In the genomic region with DNA sequence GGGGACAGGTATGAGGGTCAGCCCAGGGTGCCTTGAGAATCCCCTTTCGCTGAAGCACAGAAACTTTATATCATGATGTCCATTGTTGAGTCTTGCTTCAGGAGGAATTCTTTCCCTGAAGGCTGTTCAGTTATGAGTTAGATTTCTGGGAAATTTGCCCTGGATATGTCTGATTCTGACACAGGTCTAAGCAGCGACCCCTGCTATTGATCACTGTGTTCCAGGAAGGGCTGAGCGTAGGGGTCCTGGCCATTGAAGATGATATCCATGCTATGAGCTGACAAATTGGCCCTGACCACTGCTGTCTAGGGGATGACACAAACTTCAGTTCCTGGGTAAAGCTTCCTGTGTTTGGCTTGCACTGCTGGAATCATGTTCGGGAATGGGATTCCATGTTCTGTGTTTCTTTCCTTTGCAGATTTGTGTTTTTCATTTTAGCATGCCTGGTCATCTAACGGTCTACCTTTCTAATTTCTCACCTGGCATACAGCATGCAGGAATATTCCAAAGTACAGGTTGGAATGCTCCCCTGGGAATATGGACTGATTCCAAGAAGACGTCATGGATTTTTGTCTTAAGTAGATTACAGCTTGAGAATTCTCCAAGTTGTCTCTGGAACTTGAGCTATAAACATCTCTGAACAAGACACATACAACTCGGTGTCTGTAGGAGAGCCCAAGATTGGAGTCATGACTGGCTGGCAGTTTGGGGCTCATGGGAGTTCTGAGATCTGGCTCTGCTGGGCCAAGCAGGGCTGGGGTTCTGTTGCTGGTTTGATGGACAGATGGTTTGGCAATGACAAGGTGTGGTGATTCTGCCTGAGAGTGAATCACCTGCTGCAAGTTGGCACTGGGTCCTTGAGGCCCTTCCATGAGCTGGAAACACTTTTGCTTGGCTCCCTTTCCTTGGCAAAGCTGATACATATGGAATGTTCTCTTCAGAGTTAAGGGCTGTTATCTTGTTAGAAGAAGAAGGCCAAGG, we compare ENCODE assay signal across 27 mouse cellular contexts.
DNase-seq lines count a peak whose midpoint lies in the region; ATAC-seq lines count a peak whose summit lies in the region.
"Had no signal": no experiment of that assay in that cellular context is flagged by ENCODE, and none has a peak within 500 bp of the region (broad histone marks: within the 10 kb centered on the region; RNA-seq: fewer than 3 reads in every experiment).

No protein-coding gene starts in this region.

- no peaks in the 10 kb centered on the region; the same call in 1 of the 2 replicates for H3K4me1 ChIP-seq in hindbrain, embryonic 14.5 days (replicated peaks; ENCODE audit: control insufficient read depth, insufficient read depth, low read length)
- H3K4me1 ChIP-seq: hindbrain, embryonic 15.5 days; kidney, embryonic 15.5 days; limb, embryonic 13.5 days; midbrain, embryonic 15.5 days had no signal

- no peak for ATAC-seq in monocyte, adult 5-6 weeks (replicated peaks; ENCODE audit: insufficient number of reproducible peaks, low FRiP score, low TSS enrichment, poor library complexity, severe bottlenecking)
- no peak for ATAC-seq in hindbrain, embryonic 14.5 days (ENCODE audit: low FRiP score)
- ATAC-seq: activated CD4-positive, CD25-positive, alpha-beta regulatory T cell, adult 4 months; forebrain, embryonic 14.5 days; inflammation-experienced regulatory T-cells, adult 6 months had no signal

- H3K4me2 ChIP-seq in hindbrain, embryonic 14.5 days (replicated peaks), result no peak overlapping the region
- H3K4me2 ChIP-seq: heart, embryonic 11.5 days; hindbrain, embryonic 15.5 days; kidney, embryonic 15.5 days; limb, embryonic 13.5 days; liver, embryonic 11.5 days; midbrain, embryonic 15.5 days had no signal

- no peaks in the 10 kb centered on the region for H3K9me3 ChIP-seq in hindbrain, embryonic 14.5 days (ENCODE audit: control insufficient read depth, low read length)
- H3K9me3 ChIP-seq: hindbrain, embryonic 15.5 days; kidney, embryonic 15.5 days; limb, embryonic 13.5 days; midbrain, embryonic 15.5 days had no signal

- no peak overlapping the region for H3K9ac ChIP-seq in hindbrain, embryonic 14.5 days
- H3K9ac ChIP-seq: hindbrain, embryonic 15.5 days; kidney, embryonic 15.5 days; limb, embryonic 13.5 days; midbrain, embryonic 15.5 days had no signal

- no peak overlapping the region for H3K27ac ChIP-seq in hindbrain, embryonic 14.5 days
- H3K27ac ChIP-seq: hindbrain, embryonic 15.5 days; kidney, embryonic 15.5 days; limb, embryonic 13.5 days; midbrain, embryonic 15.5 days; stomach, postnatal 0 days had no signal

- H3K36me3 ChIP-seq in hindbrain, embryonic 14.5 days (replicated peaks; ENCODE audit: control insufficient read depth, insufficient read depth), result no peaks in the 10 kb centered on the region
- H3K36me3 ChIP-seq: hindbrain, embryonic 15.5 days; kidney, embryonic 15.5 days; limb, embryonic 13.5 days; midbrain, embryonic 15.5 days had no signal

- DNase-seq in lung, postnatal 36 days, result peak; percentile 6
- no peak for DNase-seq in lung, postnatal 10 days
- DNase-seq in cerebellum, adult 18-20 months, result peak; percentile 76 to 83
- peak; percentile 77 to 89 for DNase-seq in cerebellum, postnatal 10 days
- DNase-seq in thymus, postnatal 0 days (ENCODE audit: low spot score), result no peak
- DNase-seq in hindbrain, embryonic 14.5 days (ENCODE audit: low spot score), result no peak
- DNase-seq: adrenal gland, adult 2 months; adrenal gland, postnatal 36 days; B cell, adult 2 months; gastrocnemius, postnatal 14 days; kidney, adult 18-20 months; kidney, postnatal 36 days; right cerebral cortex, adult 18-20 months; spleen, adult 18-20 months; thymus, adult 18-20 months; thymus, postnatal 36 days had no signal

- H3K4me3 ChIP-seq in hindbrain, embryonic 14.5 days (replicated peaks; ENCODE audit: low read length), result no peak overlapping the region
- H3K4me3 ChIP-seq: hindbrain, embryonic 15.5 days; kidney, embryonic 15.5 days; limb, embryonic 13.5 days; midbrain, embryonic 15.5 days had no signal

- 92% methylated on average over 7 of the region's 7 CpGs for WGBS in hindbrain, embryonic 14.5 days

- no peaks in the 10 kb centered on the region for H3K27me3 ChIP-seq in hindbrain, embryonic 14.5 days (ENCODE audit: control insufficient read depth, insufficient read depth, low read length)
- H3K27me3 ChIP-seq: hindbrain, embryonic 15.5 days; kidney, embryonic 15.5 days; limb, embryonic 13.5 days; midbrain, embryonic 15.5 days had no signal

Comparison
In these comparisons a context has a peak if more than half of its experiments do, and no peak if none do; other contexts are left out.
1. DNase-seq: peak in lung, postnatal 36 days (single experiment), cerebellum, adult 18-20 months (2 of 2) and cerebellum, postnatal 10 days (2 of 2); none in lung, postnatal 10 days (single experiment), thymus, postnatal 0 days (single experiment) and hindbrain, embryonic 14.5 days (single experiment).